Mouse (Mus musculus): ENCODE data around the gene Atp8b2. TPM values are rescaled to one million over a fixed set of nuclear protein-coding genes. Genes with fewer than 3 reads are reported as not detected.

Atp8b2 gene
- total RNA-seq, 2 experiments from 2014 or later: 25.0 to 32.4 TPM

GRCm38 (mm10) chr3:89962059-89962750, 1.1 kb downstream of the Atp8b2 start:
- intact Hi-C loops (cut with DNase I): loop anchor here (5.0 kb wide), 1 partner anchor 95 kb away; no protein-coding TSS in a partner anchor
- DNase-seq (ENCODE audit: low spot score): peak; percentile 50

- no peak for DNase-seq (ENCODE audit: low spot score)
- intact Hi-C loops (cut with DNase I): loop anchor here (5.0 kb wide), 1 partner anchor 94 kb away; no protein-coding TSS in a partner anchor
Observed at GRCm38 (mm10) chr3:89961436-89961835, 1.9 kb downstream of the Atp8b2 start.

GRCm38 (mm10) chr3:89960469-89960868, 2.8 kb downstream of the Atp8b2 start:
- intact Hi-C loops (cut with DNase I): loop anchor here (5.0 kb wide), 1 partner anchor 93 kb away; no protein-coding TSS in a partner anchor
- peak; percentile 88 for DNase-seq (ENCODE audit: low spot score)

GRCm38 (mm10) chr3:89959435-89959834, 3.9 kb downstream of the Atp8b2 start:
- no peak for DNase-seq (ENCODE audit: low spot score)
- intact Hi-C loops (cut with DNase I): loop anchor here (5.0 to 10.0 kb wide), 2 partner anchors 38 to 175 kb away; partner anchors contain the start of gene Hax1

DNA sequence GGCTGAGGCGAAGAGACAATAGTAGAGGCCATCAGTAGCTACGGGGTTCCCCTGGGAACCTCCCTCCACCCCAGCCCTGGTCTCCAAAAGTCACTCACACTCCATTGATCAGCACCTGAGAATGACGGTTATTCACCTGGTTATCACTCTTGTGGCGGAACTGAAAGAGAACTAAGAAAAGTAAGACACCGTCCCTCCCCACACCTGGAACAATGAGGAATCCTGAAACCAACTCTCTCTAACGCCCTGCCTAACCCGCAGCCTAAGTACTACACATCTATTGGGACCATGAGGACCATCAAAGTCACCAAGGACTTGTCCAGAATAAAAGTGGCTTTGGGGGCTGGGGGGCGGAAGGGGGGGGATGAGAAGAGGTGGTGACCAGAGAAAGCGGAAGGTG, 5.4 kb downstream of the Atp8b2 start:
- intact Hi-C loops (cut with DNase I): loop anchor here (5.0 to 10.0 kb wide), 2 partner anchors 39 to 173 kb away; partner anchors contain the start of gene Hax1
- DNase-seq (ENCODE audit: low spot score): no peak

- intact Hi-C loops (cut with DNase I): loop anchor here (5.0 to 10.0 kb wide), 2 partner anchors 41 to 172 kb away; partner anchors contain the start of gene Hax1
- no peak for DNase-seq (ENCODE audit: low spot score)
Observed at GRCm38 (mm10) chr3:89956177-89956971, 6.9 kb downstream of the Atp8b2 start.

- intact Hi-C loops (cut with DNase I): loop anchor here (2.0 to 10.0 kb wide), 2 partner anchors 123 to 169 kb away; no protein-coding TSS in a partner anchor
Observed at GRCm38 (mm10) chr3:89953420-89953819, 9.9 kb downstream of the Atp8b2 start.

DNA sequence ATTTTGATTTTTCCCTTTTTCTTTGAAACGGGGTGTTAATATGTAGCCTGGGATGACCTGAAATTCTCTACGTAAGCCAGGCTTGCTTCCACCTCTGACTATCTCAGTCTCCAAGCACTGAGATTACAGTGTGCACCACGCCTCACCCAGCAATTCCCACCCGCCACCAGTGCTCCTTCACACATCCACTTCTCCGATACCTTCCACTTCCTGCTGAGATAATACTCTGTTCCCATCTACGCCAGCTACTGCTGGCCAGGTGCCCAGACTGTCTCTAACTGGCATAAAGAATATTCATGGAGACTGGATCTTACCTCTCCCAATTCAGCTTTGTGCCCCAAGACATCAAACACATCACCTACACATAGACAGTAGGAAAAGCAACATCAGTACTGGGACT, 14.7 kb downstream of the Atp8b2 start:
- intact Hi-C loops (cut with DNase I): no loop called here
- DNase-seq (ENCODE audit: low spot score): no peak

More at GRCm38 (mm10) chr3:89953420-89953819, 9.9 kb downstream of the Atp8b2 start:
- DNase-seq (ENCODE audit: low spot score): peak; percentile 44

DNA sequence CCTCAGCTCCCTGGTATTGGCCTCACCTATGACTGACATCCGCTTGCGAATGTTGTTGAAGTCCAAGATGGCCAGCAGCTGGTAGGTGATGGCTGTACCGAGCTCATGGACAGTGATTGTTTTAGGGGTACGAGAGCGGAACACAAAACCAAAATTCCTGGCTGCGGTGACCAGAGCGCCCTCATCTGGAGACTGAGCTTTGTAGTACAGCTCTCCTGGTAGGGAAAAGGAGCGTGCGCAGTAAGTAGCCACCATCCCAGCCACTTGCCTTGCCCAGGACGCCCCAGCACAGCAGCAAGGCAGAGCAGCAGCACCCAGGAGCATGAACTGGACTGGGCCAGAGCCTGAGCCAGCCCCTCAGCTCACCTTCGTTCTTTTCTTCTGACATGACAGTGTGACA, 15.3 kb downstream of the Atp8b2 start:
- intact Hi-C loops (cut with DNase I): no loop called here
- no peak for DNase-seq (ENCODE audit: low spot score)

DNA sequence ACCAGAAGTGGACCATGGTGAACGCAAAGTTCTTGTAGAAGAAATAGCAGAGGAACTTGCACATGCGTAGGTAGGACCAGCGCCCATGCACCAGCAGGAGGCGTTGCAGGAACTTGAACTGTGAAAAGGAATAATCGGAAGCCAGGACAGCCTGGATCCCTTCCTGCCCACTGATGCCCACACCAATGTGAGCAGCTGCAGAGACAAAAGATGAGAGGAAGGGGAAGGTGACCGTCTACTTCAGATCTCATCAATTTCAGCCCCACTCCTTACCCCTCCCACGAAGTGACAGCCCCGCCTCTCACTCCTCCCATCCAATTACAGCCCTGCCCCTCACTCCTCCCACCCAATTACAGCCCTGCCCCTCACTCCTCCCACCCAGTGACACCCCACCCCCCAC, 18.3 kb downstream of the Atp8b2 start:
- intact Hi-C loops (cut with DNase I): no loop called here
- DNase-seq (ENCODE audit: low spot score): no peak

GRCm38 (mm10) chr3:89942894-89943293, 20.4 kb downstream of the Atp8b2 start:
- intact Hi-C loops (cut with DNase I): loop anchor here (5.0 kb wide), 1 partner anchor 66 kb away; no protein-coding TSS in a partner anchor
- no peak for DNase-seq (ENCODE audit: low spot score)

GRCm38 (mm10) chr3:89936495-89936894, 26.8 kb downstream of the Atp8b2 start:
- intact Hi-C loops (cut with DNase I): no loop called here
- DNase-seq (ENCODE audit: low spot score): no peak

GRCm38 (mm10) chr3:89932925-89933324, 30.4 kb downstream of the Atp8b2 start:
- intact Hi-C loops (cut with DNase I): no loop called here
- DNase-seq (ENCODE audit: low spot score): no peak

DNA sequence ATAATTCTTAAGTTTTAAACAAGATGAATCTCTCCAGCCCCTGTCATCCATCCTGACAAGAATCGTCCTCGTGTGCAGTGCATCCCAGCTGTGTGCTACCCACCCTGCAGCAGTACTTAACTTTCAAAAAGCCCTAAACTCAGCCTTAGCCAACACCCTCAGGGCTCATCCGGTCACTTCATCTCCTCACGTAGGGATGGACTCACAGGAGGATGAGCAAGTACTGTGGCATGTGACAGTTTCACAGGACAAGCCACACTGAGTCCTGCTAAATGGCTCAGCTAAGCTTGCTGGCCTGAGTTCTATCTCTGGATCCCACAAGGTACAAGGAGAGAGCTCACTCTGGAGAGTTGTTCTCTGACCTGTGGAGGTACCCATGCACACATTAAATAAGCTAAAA, 34.4 kb downstream of the Atp8b2 start:
- intact Hi-C loops (cut with DNase I): no loop called here
- DNase-seq (ENCODE audit: low spot score): no peak

DNA sequence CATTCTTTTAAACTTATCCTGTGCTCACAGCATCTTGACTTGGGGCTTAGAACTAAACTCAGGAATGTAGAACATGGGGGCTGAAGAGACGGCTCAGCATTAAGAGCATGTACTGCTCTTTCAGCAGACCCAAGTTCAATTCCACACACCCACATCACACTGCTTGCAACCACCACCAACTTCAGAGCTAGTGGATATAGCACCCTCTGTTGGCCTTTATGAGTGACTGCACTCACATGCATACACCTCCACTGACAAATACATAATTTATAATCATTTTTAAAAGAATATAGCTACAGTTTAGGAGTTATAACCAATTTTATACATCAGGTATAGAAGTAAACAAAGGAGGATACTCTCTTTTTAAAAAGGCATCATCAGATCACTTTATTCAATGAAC, 36.9 kb downstream of the Atp8b2 start:
- DNase-seq (ENCODE audit: low spot score): no peak
- intact Hi-C loops (cut with DNase I): no loop called here

- intact Hi-C loops (cut with DNase I): no loop called here
- no peak for DNase-seq (ENCODE audit: low spot score)
Observed at GRCm38 (mm10) chr3:89920711-89921110, 42.6 kb downstream of the Atp8b2 start.

DNA sequence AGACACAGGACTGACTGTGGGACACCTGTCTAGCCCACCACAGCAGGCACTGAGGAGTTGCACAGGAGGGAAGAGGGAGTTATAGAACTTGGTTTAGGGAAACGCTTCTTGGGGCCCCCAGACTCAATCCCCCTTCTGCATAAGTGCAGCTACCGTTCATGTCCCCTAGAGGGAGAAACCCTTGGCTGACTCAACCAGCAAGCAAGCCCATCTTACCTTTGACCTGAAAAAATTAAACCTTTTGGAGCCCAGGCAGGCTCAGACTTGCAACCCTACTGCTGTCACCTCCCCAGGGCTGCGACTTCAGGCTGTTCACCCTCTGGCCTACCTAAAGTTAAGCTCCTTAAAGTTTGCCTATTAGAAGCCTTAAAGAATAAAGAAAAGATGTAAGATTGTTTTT, 45.9 kb downstream of the Atp8b2 start:
- DNase-seq (ENCODE audit: low spot score): no peak
- intact Hi-C loops (cut with DNase I): no loop called here

DNA sequence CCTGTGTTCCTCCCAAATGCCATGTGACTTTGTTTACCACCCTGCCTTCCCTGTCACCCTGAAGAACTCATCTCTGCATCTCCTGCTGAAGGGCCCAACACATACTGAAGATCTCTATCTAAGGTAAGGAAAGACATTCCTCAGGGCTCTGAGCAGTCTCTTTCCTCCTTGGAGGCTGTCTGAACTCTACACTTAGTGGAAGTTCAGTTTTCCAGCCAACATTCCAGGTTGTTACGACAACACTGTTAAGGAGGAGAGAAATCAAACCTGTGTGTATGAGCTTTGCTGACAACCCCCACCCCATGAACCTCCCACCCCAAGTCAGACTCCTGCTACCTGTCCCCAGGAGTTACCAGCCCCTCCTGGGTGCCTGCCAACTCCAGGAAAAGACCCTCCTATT, 46.7 kb downstream of the Atp8b2 start:
- DNase-seq (ENCODE audit: low spot score): no peak

DNA sequence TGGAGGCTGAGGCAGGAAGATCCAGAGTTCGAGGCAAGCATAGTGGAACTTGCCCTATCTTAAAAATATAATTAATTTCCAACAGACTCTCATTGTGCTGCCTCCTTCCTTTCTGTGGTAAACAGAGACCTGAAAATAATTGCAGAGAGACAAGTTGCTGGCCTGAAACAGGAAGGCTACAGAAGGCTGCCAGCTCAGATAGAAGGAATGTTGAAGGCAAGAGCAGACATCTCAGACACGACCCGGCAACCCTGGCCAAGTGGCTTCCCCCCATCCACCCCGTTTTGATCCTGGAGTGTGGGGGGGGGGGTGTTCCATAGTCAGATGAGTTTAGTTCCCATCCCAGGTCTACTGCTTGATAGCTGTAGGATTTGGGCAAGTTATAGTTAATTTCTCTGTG, 48.6 kb downstream of the Atp8b2 start:
- no peak for DNase-seq (ENCODE audit: low spot score)
- intact Hi-C loops (cut with DNase I): no loop called here

More for the DNA sequence above, 46.7 kb downstream of the Atp8b2 start:
- intact Hi-C loops (cut with DNase I): no loop called here

GRCm38 (mm10) chr3:89912543-89913391, 50.5 kb downstream of the Atp8b2 start, which contains the start of gene Il6ra:
Gene Il6ra (minus strand): TSS chr3:89913196.
- peak; percentile 90 for DNase-seq (ENCODE audit: low spot score)
- intact Hi-C loops (cut with DNase I): loop anchor here (2.0 kb wide), 1 partner anchor 42 kb away; no protein-coding TSS in a partner anchor

Data from heart, postnatal 25 days (tissue).